Mouse (Mus musculus): ENCODE results near the gene Gm49416.
"Not testable (repeated sequence)": the region's sequence is repeated elsewhere in the genome, so short reads cannot be mapped to it uniquely, and the experiment has no call there.

The Gm49416 gene

GRCm38 (mm10) chr19:8888511-8889385 is at the start of gene Gm49416, which contains the start of gene 1810009A15Rik:
Gm49416 (plus strand) TSS chr19:8888926.
1810009A15Rik (plus strand) TSS chr19:8888853.
- peak; percentile 92 for DNase-seq (ENCODE audit: low spot score)

- DNase-seq (ENCODE audit: low spot score) = no peak
These were observed 49.4 kb upstream of the Gm49416 start, which contains the start of gene Gng3 for GRCm38 (mm10) chr19:8839103-8839907. Gng3 (minus strand) TSS chr19:8839194.

- DNase-seq (ENCODE audit: low spot score) = peak; percentile 74
These were observed 48.6 kb upstream of the Gm49416 start for GRCm38 (mm10) chr19:8839908-8840791.

- DNase-seq (ENCODE audit: low spot score) = no peak
These were observed 47.7 kb upstream of the Gm49416 start for GRCm38 (mm10) chr19:8841012-8841411.

- no peak for DNase-seq (ENCODE audit: low spot score)
These were observed 45.8 kb upstream of the Gm49416 start for GRCm38 (mm10) chr19:8842961-8843360.

- DNase-seq (ENCODE audit: low spot score) = peak; percentile 62
These were observed 44.2 kb upstream of the Gm49416 start for GRCm38 (mm10) chr19:8844371-8845129.

- no peak for DNase-seq (ENCODE audit: low spot score)
These were observed 40.4 kb upstream of the Gm49416 start for GRCm38 (mm10) chr19:8848356-8848755.

GRCm38 (mm10) chr19:8850402-8850901 is 38.3 kb upstream of the Gm49416 start, which contains the start of gene Lrrn4cl:
Lrrn4cl (plus strand) TSS chr19:8850768.
- no peak for DNase-seq (ENCODE audit: low spot score)

GRCm38 (mm10) chr19:8851639-8852038 is 37.1 kb upstream of the Gm49416 start:
- DNase-seq (ENCODE audit: low spot score) = no peak

GRCm38 (mm10) chr19:8852236-8852928 is 36.3 kb upstream of the Gm49416 start:
- no peak for DNase-seq (ENCODE audit: low spot score)

GRCm38 (mm10) chr19:8853117-8853516 is 35.6 kb upstream of the Gm49416 start:
- DNase-seq (ENCODE audit: low spot score) = no peak

- DNase-seq (ENCODE audit: low spot score) = no peak
These were observed 31.0 kb upstream of the Gm49416 start for GRCm38 (mm10) chr19:8857689-8858088.

- DNase-seq (ENCODE audit: low spot score) = no peak
These were observed 29.7 kb upstream of the Gm49416 start for GRCm38 (mm10) chr19:8859018-8859417.

- DNase-seq (ENCODE audit: low spot score) = no peak
These were observed 24.5 kb upstream of the Gm49416 start for GRCm38 (mm10) chr19:8864265-8864664.

- not testable (repeated sequence) for DNase-seq (ENCODE audit: low spot score)
These were observed 18.3 kb upstream of the Gm49416 start for GRCm38 (mm10) chr19:8870381-8870780.

- no peak for DNase-seq (ENCODE audit: low spot score)
These were observed 17.9 kb upstream of the Gm49416 start for GRCm38 (mm10) chr19:8870838-8871237.

GRCm38 (mm10) chr19:8871267-8872186 is 17.2 kb upstream of the Gm49416 start, which contains the start of gene Ubxn1:
Ubxn1 (plus strand) TSS chr19:8871496.
- DNase-seq (ENCODE audit: low spot score) = peak; percentile 95

- DNase-seq (ENCODE audit: low spot score) = no peak
These were observed 16.4 kb upstream of the Gm49416 start for GRCm38 (mm10) chr19:8872266-8872840.
